In genomic region chr13:53996867-53997266, GRCm38 (mm10) we compare ENCODE assay signal across 25 mouse cellular contexts. TPM values are rescaled to one million over a fixed set of nuclear protein-coding genes. Genes with fewer than 3 reads are reported as not detected.
DNase-seq lines count a peak whose midpoint lies in the region; ATAC-seq and TF ChIP-seq lines count a peak whose summit lies in the region.
"Had no signal": no experiment of that assay in that cellular context is flagged by ENCODE, and none has a peak within 500 bp of the region (broad histone marks: within the 10 kb centered on the region; RNA-seq: fewer than 3 reads in every experiment).

No protein-coding gene starts in this region.

- H3K36me3 ChIP-seq in kidney, postnatal 0 days (ENCODE audit: insufficient read depth, low read length), result no peaks in the 10 kb centered on the region
- H3K36me3 ChIP-seq in lung, embryonic 15.5 days, result no peaks in the 10 kb centered on the region
- H3K36me3 ChIP-seq: embryonic facial prominence, embryonic 15.5 days; G1E; hindbrain, embryonic 12.5 days; hindbrain, embryonic 15.5 days had no signal

- no peak overlapping the region for H3K9ac ChIP-seq in kidney, postnatal 0 days (ENCODE audit: low read depth, low read length)
- no peak overlapping the region for H3K9ac ChIP-seq in lung, embryonic 15.5 days
- H3K9ac ChIP-seq: embryonic facial prominence, embryonic 15.5 days; forebrain, postnatal 0 days; hindbrain, embryonic 12.5 days; hindbrain, embryonic 15.5 days had no signal

- TF ChIP-seq CTCF in kidney, postnatal 0 days (IDR thresholded peaks at IDR 0.05; ENCODE audit: low read depth), result no peak

- H3K4me2 ChIP-seq in kidney, postnatal 0 days (ENCODE audit: low read length), result no peak overlapping the region
- no peak overlapping the region for H3K4me2 ChIP-seq in lung, embryonic 15.5 days
- H3K4me2 ChIP-seq: embryonic facial prominence, embryonic 15.5 days; heart, embryonic 11.5 days; hindbrain, embryonic 12.5 days; hindbrain, embryonic 15.5 days had no signal

- ATAC-seq in kidney, postnatal 0 days (replicated peaks; ENCODE audit: low FRiP score, low read depth), result no peak
- peak; percentile 69; the same call in 1 of the 2 replicates for ATAC-seq in lung, embryonic 15.5 days (ENCODE audit: borderline replicate concordance, extremely low read depth, low FRiP score, low TSS enrichment)
- ATAC-seq: forebrain, embryonic 14.5 days; forebrain, postnatal 0 days had no signal

- peak; percentile 21 for DNase-seq in kidney, postnatal 0 days (ENCODE audit: low spot score)
- DNase-seq in kidney, postnatal 36 days, result no peak
- DNase-seq in lung, postnatal 4 days, result no peak
- DNase-seq in retina, postnatal 1 day, result peak; percentile 30
- DNase-seq in retina, embryonic 14.5 days (ENCODE audit: low spot score), result no peak
- DNase-seq: adrenal gland, adult 2 months; adrenal gland, postnatal 14 days; B cell, adult 2 months; cerebellum, adult 11 months; cerebellum, adult 2 months; cerebellum, adult 9-11 months; cerebellum, postnatal 36 days; embryo, embryonic 11 days; forebrain, postnatal 0 days; gastrocnemius, adult 2 months; gastrocnemius, postnatal 14 days; heart, adult 11 months had no signal

- H3K9me3 ChIP-seq in kidney, postnatal 0 days (replicated peaks; ENCODE audit: low read length), result no peaks in the 10 kb centered on the region
- no peaks in the 10 kb centered on the region for H3K9me3 ChIP-seq in lung, embryonic 15.5 days
- H3K9me3 ChIP-seq: embryonic facial prominence, embryonic 15.5 days; hindbrain, embryonic 12.5 days; hindbrain, embryonic 15.5 days had no signal

- no peak overlapping the region for H3K4me3 ChIP-seq in kidney, postnatal 0 days (replicated peaks; ENCODE audit: low read depth, low read length)
- no peak overlapping the region for H3K4me3 ChIP-seq in lung, embryonic 15.5 days
- H3K4me3 ChIP-seq: embryonic facial prominence, embryonic 15.5 days; gastrocnemius, adult 2 months; hindbrain, embryonic 12.5 days; hindbrain, embryonic 15.5 days had no signal

- 49% methylated on average over 1 of the region's 1 CpGs for WGBS in kidney, postnatal 0 days
- WGBS in lung, embryonic 15.5 days, result 20% methylated on average over 1 of the region's 1 CpGs

- no peak overlapping the region for H3K27ac ChIP-seq in kidney, postnatal 0 days
- H3K27ac ChIP-seq in lung, embryonic 15.5 days, result no peak overlapping the region
- H3K27ac ChIP-seq: embryonic facial prominence, embryonic 15.5 days; gastrocnemius, adult 2 months; hindbrain, embryonic 12.5 days; hindbrain, embryonic 15.5 days had no signal

- H3K27me3 ChIP-seq in kidney, postnatal 0 days (ENCODE audit: insufficient read depth, low read length), result no peaks in the 10 kb centered on the region
- H3K27me3 ChIP-seq in lung, embryonic 15.5 days, result no peaks in the 10 kb centered on the region
- H3K27me3 ChIP-seq: embryonic facial prominence, embryonic 15.5 days; hindbrain, embryonic 12.5 days; hindbrain, embryonic 15.5 days had no signal

- no peaks in the 10 kb centered on the region for H3K4me1 ChIP-seq in kidney, postnatal 0 days (replicated peaks; ENCODE audit: insufficient read depth, low read length)
- no peaks in the 10 kb centered on the region for H3K4me1 ChIP-seq in lung, embryonic 15.5 days
- H3K4me1 ChIP-seq: embryonic facial prominence, embryonic 15.5 days; hindbrain, embryonic 12.5 days; hindbrain, embryonic 15.5 days had no signal

RNA-seq across cellular contexts. Expression of gene Drd1, which starts 58.6 kb away (rescaled TPM):
- polyA plus RNA-seq in kidney, postnatal 0 days (2015; fragmentation: Nextera tagmentation; extraction: Ambion mirVana), result 0.14 and 0.33 TPM in 2 replicates
- 0.69 and 0.97 TPM in 2 replicates for polyA plus RNA-seq in lung, embryonic 15.5 days (2015; fragmentation: Nextera tagmentation; extraction: Ambion mirVana)
- polyA plus RNA-seq: adrenal gland, adult 2 months; G1E; heart, embryonic 11.5 days; heart, embryonic 14.5 days had no signal

Comparison
In these comparisons a context has a peak if more than half of its experiments do, and no peak if none do; other contexts are left out.
1. DNase-seq: peak in kidney, postnatal 0 days (single experiment) and retina, postnatal 1 day (single experiment); none in kidney, postnatal 36 days (0 of 2), lung, postnatal 4 days (0 of 2) and retina, embryonic 14.5 days (single experiment).